Mouse (Mus musculus) liver, embryonic 14.5 days (tissue): ENCODE data around the gene Mettl6. TPM values are rescaled to one million over a fixed set of nuclear protein-coding genes. Genes with fewer than 3 reads are reported as not detected.
A peak's percentile ranks its signal among the peaks of the same experiment; 100 is the strongest.

Experiments
- ATAC-seq: fragments of 200-750 bp; cut with Nextera tagmentation; 2 replicates; pipeline ENCODE4 v1.8.0; 2017; ENCODE audit warnings: moderate number of reproducible peaks, mild to moderate bottlenecking, moderate library complexity; ENCODE audit not compliant: insufficient read depth
- DNase-seq, 3 experiments: peaks; one replicate each; pipeline ENCODE4 v3.0.0-alpha.2; 2012 to 2013; ENCODE audit warnings: low read depth in 3 of 3, low spot score in 3 of 3
- H3K27ac ChIP-seq: fragments of 300-500 bp; sonication (generic); 2 replicates; pipeline ENCODE4 v1.5.1; 2014; ENCODE audit warnings: moderate library complexity, mild to moderate bottlenecking, control low read depth, inconsistent platforms
- H3K27me3 ChIP-seq: fragments of 300-500 bp; sonication (generic); 2 replicates; pipeline ENCODE4 v1.6.1; 2014; ENCODE audit warnings: mild to moderate bottlenecking, low read length, moderate library complexity; ENCODE audit not compliant: control insufficient read depth, insufficient read depth
- H3K36me3 ChIP-seq: fragments of 300-500 bp; sonication (generic); replicated peaks from 2 replicates; pipeline ENCODE4 v1.6.1; 2014; ENCODE audit warnings: low read depth; ENCODE audit not compliant: control insufficient read depth, insufficient read depth
- H3K4me1 ChIP-seq, 2 experiments: fragments of 200-500 bp in 1 of 2; fragments of 300-500 bp in 1 of 2; sonication (generic) in 1 of 2; replicated peaks; 2 replicates each; pipeline ENCODE4 v1.6.1; 2012 to 2014; ENCODE audit warnings: antibody characterized with exemption in 1 of 2, inconsistent platforms in 1 of 2, low read length in 1 of 2; ENCODE audit not compliant: control insufficient read depth in 2 of 2, insufficient read depth in 2 of 2
- H3K4me2 ChIP-seq: fragments of 300-500 bp; sonication (generic); 2 replicates; pipeline ENCODE4 v1.6.1; 2014; ENCODE audit warnings: low read depth, mild to moderate bottlenecking, control low read depth, moderate library complexity
- H3K4me3 ChIP-seq, 2 experiments: fragments of 200-500 bp in 1 of 2; fragments of 300-500 bp in 1 of 2; sonication (generic) in 1 of 2; 2 replicates each; pipeline ENCODE4 v1.5.1; 2012 to 2014; ENCODE audit warnings: low read depth in 2 of 2, low read length in 2 of 2, mild to moderate bottlenecking in 2 of 2, control low read depth in 1 of 2, inconsistent platforms in 1 of 2, moderate library complexity in 1 of 2; ENCODE audit not compliant: insufficient read depth in 1 of 2
- H3K9ac ChIP-seq: fragments of 300-500 bp; sonication (generic); replicated peaks from 2 replicates; pipeline ENCODE4 v1.6.1; 2014; ENCODE audit warnings: mild to moderate bottlenecking, control low read depth, moderate library complexity
- H3K9me3 ChIP-seq: fragments of 300-500 bp; sonication (generic); 2 replicates; pipeline ENCODE4 v1.6.1; 2016; ENCODE audit warnings: low read length, mixed read lengths; ENCODE audit not compliant: control insufficient read depth
- CTCF ChIP-seq: IDR thresholded peaks from 2 replicates; pipeline ENCODE4 v1.5.1; 2016; ENCODE audit warnings: antibody characterized with exemption, low read depth, control low read depth
- EP300 ChIP-seq: IDR thresholded peaks from 2 replicates; pipeline ENCODE4 v1.6.1; 2016; ENCODE audit warnings: antibody characterized with exemption, low read depth
- WGBS: fragments of 180-500 bp; shearing (Covaris S2); extraction: QIAGEN DNeasy Blood & Tissue Kit; methylation state at CpG from one replicate; pipeline ENCODE4 v1.1.7; 2014; ENCODE audit not compliant: insufficient replicate concordance; 5-methylcytosine and 5-hydroxymethylcytosine counted together
- polyA plus RNA-seq, 2 experiments: library from polyadenylated mRNA; depleted of rRNA in 1 of 2; stranded (reverse) in 1 of 2; unstranded in 1 of 2; fragments of >200 nt; fragmentation: Nextera tagmentation in 1 of 2; extraction: Ambion mirVana in 1 of 2; gene quantifications; 2 replicates each; pipeline versions ENCODE4 v1.2.1 to v1.2.3; 2012 to 2014

Mettl6 gene
- polyA plus RNA-seq, 2 experiments, result 9.6 to 28.9 TPM

DNA sequence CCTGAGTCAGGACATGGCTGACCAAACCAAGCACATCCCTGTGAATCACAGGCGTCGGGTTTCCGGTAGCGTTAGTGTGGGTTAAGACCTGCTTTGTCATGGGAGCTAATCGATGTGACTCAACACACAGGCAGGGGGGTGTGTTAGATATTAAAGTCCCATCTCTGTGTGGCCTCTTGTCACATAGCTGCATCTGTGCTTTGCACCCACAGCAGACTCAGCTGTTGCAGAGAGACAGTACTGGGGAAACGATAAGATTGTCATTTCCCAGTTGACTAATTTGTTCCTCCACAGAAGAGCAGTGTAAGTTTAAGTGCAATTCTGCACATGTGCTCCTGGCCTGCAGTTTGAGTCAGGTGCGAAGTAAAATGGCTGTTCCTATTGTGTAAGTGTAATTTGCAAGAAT lies 1.4 kb upstream of the Mettl6 start:
- Histone ChIP-seq H3K4me1 (peaks cover 22 to 26% of the 10 kb centered on the region in 2 experiments), H3K9ac (peak overlapping the region; percentile 93), H3K4me3 (peak overlapping the region; percentile 86 to 99), H3K27ac (peak overlapping the region; percentile 86), H3K4me2 (peak overlapping the region; percentile 97), H3K27me3 (no peaks in the 10 kb centered on the region), H3K9me3 (no peaks in the 10 kb centered on the region), H3K36me3 (peaks cover 47% of the 10 kb centered on the region)
- DNase-seq (peak; percentile 84 to 87 (median 85)), ATAC-seq (peak; percentile 87)
- TF ChIP-seq EP300, result peak; percentile 95
- no peak for TF ChIP-seq CTCF
- 7% methylated on average over 7 of the region's 7 CpGs for WGBS

DNA sequence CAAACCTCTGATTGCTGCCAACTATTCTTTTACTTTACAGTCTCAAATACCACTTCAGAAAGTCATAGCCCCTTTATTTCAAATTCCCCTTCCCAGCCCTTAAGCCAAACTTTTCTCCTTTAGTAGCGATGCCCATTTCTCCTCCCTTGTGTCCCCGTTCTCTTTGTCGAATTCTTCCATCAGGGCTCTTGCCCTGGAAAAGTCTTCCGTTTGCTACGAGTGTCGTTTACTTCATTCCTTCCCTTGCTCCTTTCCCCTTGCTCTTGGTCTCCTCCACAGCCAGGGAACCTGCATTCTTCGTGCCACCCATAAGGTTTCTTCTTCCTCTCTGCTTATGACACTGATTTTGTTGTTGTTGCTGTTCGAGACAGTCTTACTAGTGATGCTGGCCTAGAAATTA lies 698 bp upstream of the Mettl6 start:
- WGBS, result under 1% methylated on average over 8 of the region's 8 CpGs
- H3K4me2 ChIP-seq, result peak overlapping the region; percentile 97
- H3K27me3 ChIP-seq, result no peaks in the 10 kb centered on the region
- ATAC-seq, result no peak
- H3K27ac ChIP-seq, result peak overlapping the region; percentile 86
- DNase-seq, result no peak
- H3K36me3 ChIP-seq, result peaks cover 41% of the 10 kb centered on the region
- TF ChIP-seq EP300 (no peak), CTCF (no peak)
- H3K4me1 ChIP-seq, result peaks cover 22 to 26% of the 10 kb centered on the region in 2 experiments
- peak overlapping the region; percentile 86 to 99 for H3K4me3 ChIP-seq
- peak overlapping the region; percentile 93 for H3K9ac ChIP-seq
- H3K9me3 ChIP-seq, result no peaks in the 10 kb centered on the region

DNA sequence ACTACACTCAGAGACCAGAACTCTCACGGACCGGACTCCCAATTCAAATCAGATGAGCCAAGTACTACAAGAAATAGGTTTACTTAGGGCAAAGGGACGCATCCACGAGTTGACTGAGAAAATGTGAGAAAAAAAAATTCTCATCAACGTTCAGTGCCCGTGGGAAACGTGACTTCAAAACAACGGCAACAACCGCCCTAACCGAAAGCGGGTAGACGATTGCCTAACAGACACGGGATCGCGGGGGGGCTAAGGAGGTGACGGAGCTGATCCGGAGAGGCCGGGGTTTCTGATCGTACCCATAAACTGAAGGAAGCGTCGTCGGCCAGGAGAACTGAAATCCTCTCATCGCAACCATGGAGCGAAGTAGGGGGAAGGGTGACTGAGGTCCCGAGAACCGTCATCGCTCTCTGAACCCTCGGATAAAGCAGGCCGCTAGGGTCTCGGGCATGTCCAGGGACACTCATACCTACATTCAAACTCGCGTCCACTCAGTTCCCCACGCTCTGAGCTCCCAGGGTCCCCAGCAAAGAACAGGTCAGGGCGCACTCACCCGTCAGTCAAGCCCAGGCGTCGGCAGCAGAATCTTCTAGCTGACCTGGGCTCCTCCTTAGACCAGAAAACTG lies 378 bp downstream of the Mettl6 start, which contains the start of gene Eaf1:
Eaf1 (plus strand) TSS at position 51 of the 626 bp plus-strand sequence.
- under 1% methylated on average over 37 of the region's 37 CpGs for WGBS
- Histone ChIP-seq H3K4me3 (peak within 1 kb of the TSS; percentile 86 to 99), H3K27ac (peak within 1 kb of the TSS; percentile 86), H3K4me1 (peaks cover 22 to 26% of the 10 kb centered on the region in 2 experiments), H3K9ac (peak within 1 kb of the TSS; percentile 93), H3K27me3 (no peaks in the 10 kb centered on the region), H3K36me3 (peaks cover 39% of the 10 kb centered on the region), H3K9me3 (no peaks in the 10 kb centered on the region), H3K4me2 (peak within 1 kb of the TSS; percentile 97)
- TF ChIP-seq CTCF (peak; percentile 10; the same call in 1 of the 2 replicates), EP300 (peak; percentile 31; the same call in 1 of the 2 replicates)
- DNase-seq (peak in 2 of 3 experiments; percentile 17 to 53), ATAC-seq (peak; percentile 33)

DNA sequence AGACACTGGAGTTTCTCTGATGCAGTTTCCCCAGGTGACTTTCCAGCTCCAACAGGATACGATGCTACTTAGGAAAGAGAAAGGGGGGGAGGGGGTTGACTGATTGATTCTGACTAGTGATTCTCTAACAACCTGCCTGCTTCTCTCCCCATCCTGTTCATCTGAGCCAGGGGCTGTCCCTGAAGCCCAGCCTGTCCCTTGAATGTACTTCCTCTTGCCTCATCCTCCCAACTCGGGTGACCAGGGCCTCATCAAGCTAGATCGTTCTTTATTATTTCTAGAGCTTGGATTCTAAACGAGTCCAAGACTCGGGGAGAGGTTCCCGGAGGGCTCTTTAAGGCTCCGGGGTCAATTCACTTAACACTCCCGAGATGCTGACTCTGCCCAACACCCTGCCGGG lies 939 bp downstream of the Mettl6 start:
- peaks cover 40% of the 10 kb centered on the region for H3K36me3 ChIP-seq
- TF ChIP-seq EP300 (no peak), CTCF (no peak)
- peak overlapping the region; percentile 93 for H3K9ac ChIP-seq
- DNase-seq (no peak), ATAC-seq (no peak)
- H3K4me2 ChIP-seq, result peak overlapping the region; percentile 91
- WGBS, result 14% methylated on average over 9 of the region's 9 CpGs
- no peaks in the 10 kb centered on the region for H3K27me3 ChIP-seq
- no peaks in the 10 kb centered on the region for H3K9me3 ChIP-seq
- H3K27ac ChIP-seq, result peak overlapping the region; percentile 76
- peak overlapping the region; percentile 86 to 99 for H3K4me3 ChIP-seq
- H3K4me1 ChIP-seq, result peaks cover 22 to 26% of the 10 kb centered on the region in 2 experiments

DNA sequence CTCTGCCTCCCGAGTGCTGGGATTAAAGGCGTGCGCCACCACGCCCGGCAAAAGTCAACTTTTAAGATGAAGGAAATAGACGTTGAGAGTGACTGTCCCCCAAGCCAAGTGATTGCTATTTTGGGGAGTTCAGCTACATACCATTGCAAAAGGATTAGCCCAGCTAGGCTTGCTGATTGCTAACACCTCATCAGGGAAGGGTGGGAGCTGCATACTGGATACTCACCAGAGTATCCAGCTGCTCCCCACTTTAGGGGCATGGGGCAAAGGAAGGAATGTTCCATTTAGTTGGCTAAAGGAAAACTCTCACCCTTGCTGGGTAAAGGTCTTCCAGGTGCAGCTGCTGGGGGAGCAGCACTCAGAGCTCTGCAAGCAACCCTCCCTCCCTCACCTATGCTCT lies 6.8 kb downstream of the Mettl6 start:
- no peaks in the 10 kb centered on the region; a peak in 1 of 4 replicates for H3K4me1 ChIP-seq
- no peak overlapping the region for H3K9ac ChIP-seq
- H3K36me3 ChIP-seq, result peaks cover 61% of the 10 kb centered on the region
- ATAC-seq (no peak), DNase-seq (no peak)
- no peak overlapping the region for H3K27ac ChIP-seq
- WGBS, result 80% methylated on average over 6 of the region's 6 CpGs
- H3K4me3 ChIP-seq, result no peak overlapping the region
- H3K4me2 ChIP-seq, result no peak overlapping the region
- no peaks in the 10 kb centered on the region for H3K9me3 ChIP-seq
- TF ChIP-seq CTCF (no peak), EP300 (no peak)
- H3K27me3 ChIP-seq, result no peaks in the 10 kb centered on the region
